Mouse (Mus musculus): ENCODE results near the gene Gchfr.

- TF ChIP-seq CTCF (conservative IDR thresholded peaks at IDR 0.05; ENCODE audit: low read length) (no peak), POU5F1 (IDR thresholded peaks at IDR 0.05; ENCODE audit: borderline replicate concordance, low read length) (no peak), NANOG (IDR thresholded peaks at IDR 0.05; ENCODE audit: borderline replicate concordance, low read length) (no peak)
Measured at GRCm38 (mm10) chr2:119152255-119152654, 15.3 kb upstream of the Gchfr start.

Data from E14TG2a.4 (cell line).